In genomic region chr9:52037493-52037892, GRCm38 (mm10) we compare ENCODE assay signal across 16 mouse cellular contexts.
"Had no signal": no experiment of that assay in that cellular context is flagged by ENCODE, and none has a peak within 500 bp of the region (broad histone marks: within the 10 kb centered on the region; RNA-seq: fewer than 3 reads in every experiment).

No protein-coding gene starts in this region.

- H3K9me3 ChIP-seq: neural tube, embryonic 13.5 days; neural tube, embryonic 15.5 days; stomach, embryonic 15.5 days had no signal

- DNase-seq: retina, postnatal 1 day; right cerebral cortex, adult 18-20 months; right cerebral cortex, postnatal 14 days; right cerebral cortex, postnatal 25 days; right cerebral cortex, postnatal 4 days; spleen, adult 18-20 months; thymus, adult 18-20 months; thymus, adult 2 months; thymus, postnatal 14 days; thymus, postnatal 25 days; thymus, postnatal 36 days; thymus, postnatal 4 days had no signal

- H3K36me3 ChIP-seq: neural tube, embryonic 13.5 days; neural tube, embryonic 15.5 days; stomach, embryonic 15.5 days had no signal

- H3K9ac ChIP-seq: neural tube, embryonic 13.5 days; neural tube, embryonic 15.5 days; stomach, embryonic 15.5 days had no signal

- H3K27ac ChIP-seq: neural tube, embryonic 13.5 days; neural tube, embryonic 15.5 days; stomach, embryonic 15.5 days; stomach, postnatal 0 days had no signal

- H3K27me3 ChIP-seq: neural tube, embryonic 13.5 days; neural tube, embryonic 15.5 days; stomach, embryonic 15.5 days had no signal

- H3K4me3 ChIP-seq: neural tube, embryonic 13.5 days; neural tube, embryonic 15.5 days; stomach, embryonic 15.5 days had no signal

- H3K4me1 ChIP-seq: neural tube, embryonic 13.5 days; neural tube, embryonic 15.5 days; stomach, embryonic 15.5 days had no signal

- H3K4me2 ChIP-seq: neural tube, embryonic 13.5 days; neural tube, embryonic 15.5 days; stomach, embryonic 15.5 days had no signal
